24 mouse cellular contexts compared by ENCODE assay signal in genomic region chr1:180756711-180757110, GRCm38 (mm10). TPM values are rescaled to one million over a fixed set of nuclear protein-coding genes. Genes with fewer than 3 reads are reported as not detected.
DNase-seq lines count a peak whose midpoint lies in the region; ATAC-seq and TF ChIP-seq lines count a peak whose summit lies in the region.
"Had no signal": no experiment of that assay in that cellular context is flagged by ENCODE, and none has a peak within 500 bp of the region (broad histone marks: within the 10 kb centered on the region; RNA-seq: fewer than 3 reads in every experiment).

No protein-coding gene starts in this region.

- peaks cover 6% of the 10 kb centered on the region; the same call in 1 of the 2 replicates for H3K4me1 ChIP-seq in intestine, postnatal 0 days (replicated peaks; ENCODE audit: control insufficient read depth, insufficient read depth, low read length)
- peaks cover 8% of the 10 kb centered on the region for H3K4me1 ChIP-seq in intestine, embryonic 16.5 days (ENCODE audit: control insufficient read depth, insufficient read depth, low read length)
- H3K4me1 ChIP-seq: embryonic facial prominence, embryonic 10.5 days; embryonic facial prominence, embryonic 12.5 days; forebrain, embryonic 13.5 days; forebrain, embryonic 15.5 days had no signal

- no peak overlapping the region for H3K9ac ChIP-seq in intestine, postnatal 0 days (ENCODE audit: low read depth, low read length)
- H3K9ac ChIP-seq in intestine, embryonic 16.5 days (ENCODE audit: low read depth, low read length) = no peak overlapping the region
- H3K9ac ChIP-seq: embryonic facial prominence, embryonic 12.5 days; forebrain, embryonic 13.5 days; forebrain, embryonic 15.5 days; forebrain, postnatal 0 days had no signal

- no peak overlapping the region for H3K4me2 ChIP-seq in intestine, postnatal 0 days (replicated peaks; ENCODE audit: low read depth)
- no peak overlapping the region for H3K4me2 ChIP-seq in intestine, embryonic 16.5 days (ENCODE audit: low read depth, low read length)
- H3K4me2 ChIP-seq: embryonic facial prominence, embryonic 12.5 days; forebrain, embryonic 13.5 days; forebrain, embryonic 15.5 days had no signal

- no peak for ATAC-seq in intestine, postnatal 0 days
- ATAC-seq in intestine, embryonic 16.5 days = no peak
- ATAC-seq in granulocyte monocyte progenitor cell, adult 5-6 weeks (replicated peaks; ENCODE audit: poor library complexity, severe bottlenecking) = peak; percentile 70
- ATAC-seq in hematopoietic stem cell, adult 5-6 weeks (replicated peaks in 1 of 2; ENCODE audit: insufficient read depth in 1 of 2, low FRiP score in 2 of 2, low TSS enrichment in 1 of 2, low read depth in 1 of 2, poor library complexity in 2 of 2, severe bottlenecking in 2 of 2) = peak; percentile 32 to 36; a peak in 2 of 4 replicates
- ATAC-seq in megakaryocyte progenitor cell, adult 5-6 weeks (replicated peaks; ENCODE audit: poor library complexity) = 0 out of 2 replicates have a peak, but pooled peaks have one; percentile 18
- ATAC-seq: forebrain, embryonic 13.5 days; forebrain, embryonic 15.5 days; forebrain, postnatal 0 days had no signal

- DNase-seq in adrenal gland, postnatal 36 days = no peak
- DNase-seq in left cerebral cortex, adult 11 months (ENCODE audit: low spot score) = no peak
- DNase-seq in cerebellum, adult 8-10 months = no peak
- DNase-seq: adrenal gland, adult 2 months; adrenal gland, postnatal 10 days; adrenal gland, postnatal 25 days; cerebellum, adult 11-12 months; cerebellum, adult 2 months; cerebellum, adult 9-11 months; cerebellum, postnatal 14 days; cerebellum, postnatal 36 days; forebrain, postnatal 0 days had no signal

- H3K9me3 ChIP-seq in intestine, postnatal 0 days (ENCODE audit: control insufficient read depth) = no peaks in the 10 kb centered on the region
- no peaks in the 10 kb centered on the region for H3K9me3 ChIP-seq in intestine, embryonic 16.5 days (ENCODE audit: control insufficient read depth, low read length)
- H3K9me3 ChIP-seq: embryonic facial prominence, embryonic 10.5 days; embryonic facial prominence, embryonic 12.5 days; forebrain, embryonic 13.5 days; forebrain, embryonic 15.5 days had no signal

- no peak overlapping the region for H3K4me3 ChIP-seq in intestine, postnatal 0 days (ENCODE audit: low read depth, low read length)
- no peak overlapping the region for H3K4me3 ChIP-seq in intestine, embryonic 16.5 days (ENCODE audit: low read length)
- H3K4me3 ChIP-seq: embryonic facial prominence, embryonic 10.5 days; embryonic facial prominence, embryonic 12.5 days; forebrain, embryonic 13.5 days; forebrain, embryonic 15.5 days had no signal

- TF ChIP-seq CTCF in intestine, postnatal 0 days (IDR thresholded peaks at IDR 0.05; ENCODE audit: low read depth) = no peak

- peaks cover 23% of the 10 kb centered on the region for H3K36me3 ChIP-seq in intestine, postnatal 0 days (ENCODE audit: control insufficient read depth, insufficient read depth)
- 0 out of 2 replicates have a peak, but pooled peaks cover 4% of the 10 kb centered on the region for H3K36me3 ChIP-seq in intestine, embryonic 16.5 days (ENCODE audit: control insufficient read depth, insufficient read depth, low read length)

- no peaks in the 10 kb centered on the region for H3K27me3 ChIP-seq in intestine, postnatal 0 days (replicated peaks; ENCODE audit: control insufficient read depth, insufficient read depth, low read length)
- no peaks in the 10 kb centered on the region for H3K27me3 ChIP-seq in intestine, embryonic 16.5 days (replicated peaks; ENCODE audit: control insufficient read depth, insufficient read depth, low read length)
- H3K27me3 ChIP-seq: embryonic facial prominence, embryonic 12.5 days; forebrain, embryonic 13.5 days; forebrain, embryonic 15.5 days had no signal

- H3K27ac ChIP-seq in intestine, postnatal 0 days (ENCODE audit: low read depth, low read length) = peak overlapping the region; percentile 90
- H3K27ac ChIP-seq in intestine, embryonic 16.5 days (ENCODE audit: low read length) = no peak overlapping the region
- H3K27ac ChIP-seq: embryonic facial prominence, embryonic 10.5 days; embryonic facial prominence, embryonic 12.5 days; forebrain, embryonic 13.5 days; forebrain, embryonic 15.5 days had no signal

- WGBS in intestine, postnatal 0 days = 93% methylated on average over 2 of the region's 2 CpGs
- 90% methylated on average over 2 of the region's 2 CpGs for WGBS in intestine, embryonic 16.5 days

RNA-seq across cellular contexts. Expression of gene Acbd3, which starts 30.9 kb away (rescaled TPM):
- 16.9 and 18.4 TPM in 2 replicates for polyA plus RNA-seq in intestine, postnatal 0 days (2015; fragmentation: Nextera tagmentation; extraction: Ambion mirVana)
- polyA plus RNA-seq in intestine, embryonic 16.5 days (2015; fragmentation: Nextera tagmentation; extraction: Ambion mirVana) = 17.1 and 17.5 TPM in 2 replicates
- 23.5 and 26.5 TPM in 2 replicates for total RNA-seq in granulocyte monocyte progenitor cell, adult 5-6 weeks (2014; fragmentation: Nextera tagmentation)
- total RNA-seq in granulocyte monocyte progenitor cell, adult 5-6 weeks (2017) = 40.6 and 44.6 TPM in 2 replicates
- total RNA-seq in hematopoietic stem cell, adult 5-6 weeks (2017) = 51.2 and 60.1 TPM in 2 replicates
- total RNA-seq in megakaryocyte progenitor cell, adult 5-6 weeks (2015) = 23.9 and 27.3 TPM in 2 replicates
- total RNA-seq in megakaryocyte progenitor cell, adult 5-6 weeks (2017) = 43.0 and 46.5 TPM in 2 replicates
- 10 to 100 TPM; 48.6 to 54.3 TPM for total RNA-seq in adrenal gland, postnatal 36 days (2021)

RNA-seq across cellular contexts. Expression of gene H3f3a, which starts 57.0 kb away (rescaled TPM):
- polyA plus RNA-seq in intestine, postnatal 0 days (2015; fragmentation: Nextera tagmentation; extraction: Ambion mirVana) = 1,056 and 1,104 TPM in 2 replicates
- 1,661 and 1,810 TPM in 2 replicates for polyA plus RNA-seq in intestine, embryonic 16.5 days (2015; fragmentation: Nextera tagmentation; extraction: Ambion mirVana)
- total RNA-seq in granulocyte monocyte progenitor cell, adult 5-6 weeks (2014; fragmentation: Nextera tagmentation) = 1,208 and 1,212 TPM in 2 replicates
- 1,574 and 1,754 TPM in 2 replicates for total RNA-seq in granulocyte monocyte progenitor cell, adult 5-6 weeks (2017)
- 1,757 and 2,309 TPM in 2 replicates for total RNA-seq in hematopoietic stem cell, adult 5-6 weeks (2017)
- 1,870 and 2,095 TPM in 2 replicates for total RNA-seq in megakaryocyte progenitor cell, adult 5-6 weeks (2015)
- 1,724 and 1,809 TPM in 2 replicates for total RNA-seq in megakaryocyte progenitor cell, adult 5-6 weeks (2017)
- total RNA-seq in adrenal gland, postnatal 36 days (2021) = 100 to 1,000 TPM; 680 to 813 TPM

RNA-seq across cellular contexts. Expression of gene Mixl1, which starts 59.9 kb away (rescaled TPM):
- polyA plus RNA-seq in intestine, postnatal 0 days (2015; fragmentation: Nextera tagmentation; extraction: Ambion mirVana) = not detected in 2 replicates
- polyA plus RNA-seq in intestine, embryonic 16.5 days (2015; fragmentation: Nextera tagmentation; extraction: Ambion mirVana) = 0.05 and 0.10 TPM in 2 replicates
- not detected in 2 replicates for total RNA-seq in granulocyte monocyte progenitor cell, adult 5-6 weeks (2014; fragmentation: Nextera tagmentation)
- not detected in 2 replicates for total RNA-seq in granulocyte monocyte progenitor cell, adult 5-6 weeks (2017)
- total RNA-seq in hematopoietic stem cell, adult 5-6 weeks (2017) = not detected in 2 replicates
- not detected in 2 replicates for total RNA-seq in megakaryocyte progenitor cell, adult 5-6 weeks (2015)
- not detected in 2 replicates for total RNA-seq in megakaryocyte progenitor cell, adult 5-6 weeks (2017)
- not detected for total RNA-seq in adrenal gland, postnatal 36 days (2021)
- total RNA-seq: adrenal gland, adult 2 months; adrenal gland, postnatal 10 days; adrenal gland, postnatal 25 days; MEL had no signal
- polyA plus RNA-seq: C2C12; cerebellum, adult 2 months; cortical plate, adult 2 months had no signal

Comparison
In these comparisons a context has a peak if more than half of its experiments do, and no peak if none do; other contexts are left out.
1. ATAC-seq: peak in granulocyte monocyte progenitor cell, adult 5-6 weeks (single experiment), hematopoietic stem cell, adult 5-6 weeks (2 of 2) and megakaryocyte progenitor cell, adult 5-6 weeks (single experiment); none in intestine, postnatal 0 days (single experiment) and intestine, embryonic 16.5 days (single experiment).